Mouse (Mus musculus): ENCODE results near the gene Kyat1.

DNA sequence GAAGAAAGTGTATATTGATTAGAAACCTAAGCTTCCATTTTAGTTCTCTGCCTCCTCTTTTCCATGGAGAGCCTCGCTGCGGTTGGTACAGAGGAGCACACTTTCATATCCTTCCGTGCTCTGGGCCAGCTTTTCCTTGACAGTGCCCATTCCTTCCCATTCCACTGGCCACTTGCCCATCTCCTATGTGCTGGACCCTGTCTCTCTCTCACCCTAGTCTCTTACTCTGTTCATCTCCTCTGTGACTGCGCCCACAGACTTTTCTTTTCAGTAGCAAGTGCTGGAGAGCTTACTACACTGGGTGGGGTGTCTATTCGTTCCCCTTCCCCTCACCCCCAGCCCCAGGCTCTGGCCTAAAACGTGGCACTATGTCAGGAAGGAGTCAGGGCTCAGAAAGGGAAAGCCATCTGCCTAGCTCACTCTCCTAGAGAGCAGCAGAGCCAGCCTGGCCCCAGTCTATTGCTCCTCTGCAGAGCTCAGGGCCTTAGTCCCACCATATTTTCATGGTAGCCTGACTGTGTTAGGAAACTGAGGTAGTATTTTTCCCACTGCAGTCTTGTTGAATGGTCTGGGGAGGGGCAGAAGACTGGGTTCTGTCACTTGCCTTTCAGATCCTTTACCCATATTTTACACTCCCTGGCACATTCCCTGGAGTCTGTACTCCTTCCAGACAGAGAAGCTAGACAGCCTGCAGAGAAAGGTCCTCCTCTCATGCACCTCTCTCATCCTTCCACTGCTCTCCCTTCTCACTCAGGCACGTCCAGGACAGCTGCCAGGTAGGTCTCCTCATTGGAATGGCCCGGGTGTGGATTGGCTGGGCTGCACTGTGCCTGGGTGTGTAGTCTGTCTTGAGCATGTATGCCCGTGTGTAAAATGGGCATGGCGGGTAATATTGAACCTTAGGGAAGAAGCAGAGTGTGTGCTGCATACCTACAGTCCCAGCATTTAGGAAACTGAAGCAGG, 44.8 kb upstream of the Kyat1 start:
- TF ChIP-seq CTCF (IDR thresholded peaks at IDR 0.05; ENCODE audit: extremely low read depth, insufficient read depth, insufficient read length, insufficient replicate concordance) = no peak
- no peak for TF ChIP-seq POLR2A (IDR thresholded peaks at IDR 0.05; ENCODE audit: low read depth, low read length)
